Mouse (Mus musculus) right cerebral cortex, postnatal 25 days (tissue): ENCODE data around the gene Pcgf6.
"Not testable (repeated sequence)": the region's sequence is repeated elsewhere in the genome, so short reads cannot be mapped to it uniquely, and the experiment has no call there.

Source experiments
- DNase-seq: peaks from one replicate; pipeline ENCODE4 v3.0.0; 2022

Gene Pcgf6

DNA sequence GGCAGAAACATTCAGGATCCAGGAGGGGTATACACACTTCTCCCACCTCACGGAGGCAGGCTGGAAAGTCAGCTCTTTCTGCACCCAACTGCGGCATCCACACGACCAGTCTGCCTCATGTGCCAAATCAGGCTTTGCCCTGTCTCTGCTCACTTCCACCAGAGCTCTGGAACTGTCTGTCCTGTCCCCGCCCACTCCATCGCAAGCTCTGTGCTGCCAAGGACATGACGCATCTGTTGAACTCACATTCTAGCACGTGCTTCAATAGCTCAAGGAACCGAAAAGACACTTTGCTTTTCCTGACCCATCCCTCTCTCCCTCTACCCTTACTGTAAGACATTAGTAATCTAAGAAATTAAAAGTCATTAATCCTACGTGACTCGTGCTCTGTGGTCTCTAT lies 25.8 kb downstream of the Pcgf6 start:
- no peak for DNase-seq

DNA sequence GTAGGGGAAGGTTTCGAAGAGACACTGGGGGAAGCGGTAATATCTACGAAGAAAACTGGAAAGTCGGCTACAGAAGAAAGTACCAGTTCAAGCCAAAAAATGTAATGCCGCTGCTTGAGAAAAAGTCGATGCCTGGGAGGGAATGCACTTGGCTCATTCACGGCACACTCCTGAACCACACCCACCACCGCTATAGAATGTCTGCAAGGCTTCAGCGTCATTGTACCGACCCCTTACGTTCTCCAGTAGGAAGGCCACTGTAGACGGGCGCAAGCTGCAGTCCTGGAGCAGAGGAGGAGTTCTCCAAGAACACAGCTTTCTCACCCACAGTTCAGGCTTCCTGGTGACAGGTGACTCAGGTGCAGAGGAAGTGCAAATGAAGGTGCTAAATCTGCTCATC lies 27.2 kb downstream of the Pcgf6 start:
- DNase-seq = no peak

DNA sequence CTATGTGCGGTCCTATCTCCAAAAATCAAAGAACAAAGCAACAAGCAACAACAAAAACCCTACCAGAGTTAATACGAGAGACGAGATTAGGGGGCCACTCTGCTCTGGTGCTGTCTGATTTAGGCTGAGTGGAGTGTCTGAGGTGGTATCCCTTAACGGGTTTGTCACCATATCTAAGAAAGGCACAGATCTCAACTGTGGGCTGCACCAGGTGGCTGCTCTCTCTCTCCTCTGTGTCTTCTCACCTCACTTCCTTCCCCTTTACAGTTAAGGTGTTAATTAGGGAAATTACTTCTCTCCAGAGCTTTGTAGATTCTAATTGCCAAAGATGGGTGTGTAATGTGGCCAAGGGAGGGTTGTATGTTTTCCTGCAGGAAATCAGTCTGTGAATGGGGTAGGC lies 28.0 kb downstream of the Pcgf6 start:
- no peak for DNase-seq

DNA sequence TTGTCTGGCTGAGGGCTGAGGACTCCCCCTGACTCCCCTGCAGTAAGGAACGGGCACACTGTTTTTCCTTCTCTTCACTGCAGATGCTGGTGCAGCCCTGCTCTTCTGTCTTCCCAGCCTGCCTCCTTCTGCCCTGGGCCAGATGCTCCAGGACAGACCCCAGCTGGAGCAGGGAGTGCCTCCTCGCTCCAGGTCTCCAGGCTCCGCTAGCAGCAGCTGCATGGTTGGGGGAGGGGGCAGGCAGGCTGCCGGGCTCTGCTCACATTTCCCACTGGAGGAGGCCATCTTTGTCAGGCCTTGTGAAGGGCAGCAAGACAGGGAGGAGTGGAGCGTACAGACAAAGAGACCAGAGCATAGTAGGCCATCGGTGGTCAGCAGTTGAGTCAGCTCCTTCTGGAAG lies 31.4 kb downstream of the Pcgf6 start:
- DNase-seq = no peak

DNA sequence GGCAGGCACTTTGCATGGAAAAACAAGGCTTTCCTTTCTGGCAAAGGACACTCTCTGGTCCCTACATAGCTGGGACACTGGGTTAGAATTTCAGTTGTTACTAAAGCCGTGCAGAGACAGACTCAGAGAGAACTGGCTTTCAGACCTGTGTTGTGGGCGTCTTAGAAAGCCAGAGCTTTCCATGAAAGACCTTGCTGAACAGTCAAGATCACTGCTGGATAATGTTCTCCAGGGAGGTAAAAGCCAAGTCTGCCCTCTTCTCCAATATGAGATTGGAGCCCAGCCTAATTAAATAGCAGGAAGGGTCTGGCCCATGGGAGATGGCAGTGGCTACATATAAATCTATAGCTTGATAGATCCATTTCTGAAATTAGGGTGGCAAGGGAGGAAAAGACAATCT lies 32.4 kb downstream of the Pcgf6 start:
- no peak for DNase-seq

DNA sequence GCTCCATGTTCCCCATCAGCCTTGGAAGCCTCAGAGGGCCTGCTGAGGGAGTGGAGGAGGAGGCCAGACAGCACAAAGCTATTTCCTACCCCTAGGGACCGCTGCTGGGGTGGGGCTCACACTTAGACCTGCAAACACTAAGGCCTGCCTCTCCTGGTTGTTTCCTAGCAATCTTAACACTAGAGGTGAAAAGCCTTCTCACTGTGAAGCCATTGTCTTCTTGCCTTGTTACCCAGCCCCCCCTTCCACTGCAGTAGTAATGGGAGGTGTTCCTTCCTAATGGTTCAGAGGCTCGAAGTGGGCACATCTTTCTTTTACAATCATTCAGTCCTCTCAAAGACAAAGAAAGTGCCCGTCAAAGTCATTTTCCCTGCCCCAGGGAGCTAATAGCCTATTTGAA lies 32.9 kb downstream of the Pcgf6 start:
- no peak for DNase-seq

DNA sequence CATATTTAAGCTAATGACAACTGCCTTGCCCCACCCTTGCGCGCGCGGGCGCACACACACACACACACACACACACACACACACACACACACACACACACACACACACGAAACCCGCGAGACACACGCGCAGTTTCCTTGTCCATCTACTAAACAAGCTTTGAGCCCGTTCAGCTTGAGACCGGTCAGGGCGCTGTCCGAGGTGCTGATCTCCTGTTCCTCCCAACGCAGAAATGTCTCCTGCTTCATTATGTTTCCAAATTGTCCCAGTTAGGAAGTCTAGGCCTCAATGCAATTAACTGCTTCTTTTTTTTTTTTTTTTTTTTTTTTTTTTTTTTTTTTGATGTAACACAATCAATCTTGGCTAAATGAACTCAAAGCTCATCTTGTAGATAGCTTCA lies 34.2 kb downstream of the Pcgf6 start:
- no peak for DNase-seq

DNA sequence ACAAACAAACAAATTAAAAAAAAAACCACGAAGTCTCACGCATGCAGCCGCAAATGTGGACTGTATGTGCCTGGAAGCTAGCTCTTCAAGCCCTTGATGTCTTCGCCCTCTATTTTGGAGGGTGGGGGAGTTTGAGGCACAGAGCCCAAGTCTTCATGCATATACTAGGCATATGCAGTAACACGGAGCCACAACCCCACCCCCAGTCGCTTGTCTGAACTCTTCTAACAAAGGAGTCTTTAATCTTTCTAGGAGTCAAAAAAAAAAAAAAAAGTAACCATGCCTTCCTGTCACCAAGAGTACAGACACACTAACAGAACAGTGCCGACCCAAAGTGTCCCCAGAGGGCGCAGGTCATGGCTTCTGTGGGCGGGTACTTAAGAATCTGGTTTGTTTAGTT lies 34.7 kb downstream of the Pcgf6 start:
- DNase-seq = no peak

DNA sequence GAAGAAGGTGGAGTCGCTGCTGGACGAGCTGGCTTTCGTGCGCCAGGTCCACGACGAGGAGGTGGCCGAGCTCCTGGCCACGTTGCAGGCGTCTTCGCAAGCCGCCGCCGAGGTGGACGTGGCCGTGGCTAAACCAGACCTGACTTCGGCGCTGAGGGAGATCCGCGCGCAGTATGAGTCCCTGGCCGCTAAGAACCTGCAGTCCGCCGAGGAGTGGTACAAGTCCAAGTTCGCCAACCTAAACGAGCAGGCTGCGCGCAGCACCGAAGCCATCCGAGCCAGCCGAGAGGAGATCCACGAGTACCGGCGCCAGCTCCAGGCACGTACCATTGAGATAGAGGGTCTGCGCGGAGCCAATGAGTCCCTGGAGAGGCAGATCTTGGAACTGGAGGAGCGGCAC lies 35.3 kb downstream of the Pcgf6 start:
- DNase-seq = no peak

DNA sequence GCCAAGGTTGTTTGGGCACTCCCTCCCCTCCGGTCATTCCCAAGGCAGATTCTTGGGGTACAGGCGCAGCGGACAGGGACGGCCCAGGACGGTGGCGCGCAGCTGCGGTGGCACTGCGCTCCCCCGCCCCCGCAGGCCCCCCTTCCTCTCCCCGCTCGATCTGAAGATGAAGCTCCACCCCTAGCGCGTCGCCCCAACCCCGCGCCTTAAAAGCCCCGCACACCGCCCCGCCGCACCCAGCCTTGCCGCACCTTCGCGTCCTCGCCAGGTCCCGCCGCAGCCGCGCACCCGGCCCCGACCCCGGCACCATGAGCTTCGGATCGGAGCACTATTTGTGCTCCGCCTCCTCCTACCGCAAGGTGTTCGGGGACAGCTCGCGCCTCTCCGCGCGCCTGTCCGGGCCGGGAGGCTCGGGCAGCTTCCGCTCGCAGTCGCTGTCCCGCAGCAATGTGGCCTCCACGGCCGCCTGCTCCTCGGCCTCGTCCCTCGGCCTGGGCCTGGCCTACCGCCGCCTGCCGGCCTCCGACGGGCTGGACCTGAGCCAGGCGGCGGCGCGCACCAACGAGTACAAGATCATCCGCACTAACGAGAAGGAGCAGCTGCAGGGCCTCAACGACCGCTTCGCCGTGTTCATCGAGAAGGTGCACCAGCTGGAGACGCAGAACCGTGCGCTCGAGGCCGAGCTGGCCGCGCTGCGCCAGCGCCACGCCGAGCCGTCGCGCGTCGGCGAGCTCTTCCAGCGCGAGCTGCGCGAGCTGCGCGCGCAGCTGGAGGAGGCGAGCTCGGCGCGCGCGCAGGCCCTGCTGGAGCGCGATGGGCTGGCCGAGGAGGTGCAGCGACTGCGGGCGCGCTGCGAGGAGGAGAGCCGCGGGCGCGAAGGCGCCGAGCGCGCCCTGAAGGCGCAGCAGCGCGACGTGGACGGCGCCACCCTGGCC lies 36.0 kb downstream of the Pcgf6 start, which contains the start of the genes Ina and Nt5c2:
Gene Ina, plus strand, starts transcription at position 252 of the 935 bp plus-strand sequence.
Gene Nt5c2, minus strand, starts transcription at position 707 of the 935 bp plus-strand sequence.
- DNase-seq = peak; percentile 86

DNA sequence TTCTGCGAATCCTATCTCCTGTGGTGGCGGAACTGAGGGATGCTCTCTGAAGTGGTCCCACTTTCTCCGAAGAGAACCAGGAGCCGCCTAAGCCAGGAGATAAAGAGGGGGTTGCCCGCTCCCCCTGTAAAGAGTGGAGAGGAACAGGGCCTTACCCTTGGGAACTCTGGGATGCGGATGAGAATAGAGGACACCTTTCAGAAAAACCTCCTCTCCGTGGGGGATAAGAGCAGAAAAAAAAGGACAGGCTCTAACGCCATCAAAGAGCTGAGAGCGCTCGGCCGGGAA lies 36.6 kb downstream of the Pcgf6 start:
- no peak for DNase-seq

DNA sequence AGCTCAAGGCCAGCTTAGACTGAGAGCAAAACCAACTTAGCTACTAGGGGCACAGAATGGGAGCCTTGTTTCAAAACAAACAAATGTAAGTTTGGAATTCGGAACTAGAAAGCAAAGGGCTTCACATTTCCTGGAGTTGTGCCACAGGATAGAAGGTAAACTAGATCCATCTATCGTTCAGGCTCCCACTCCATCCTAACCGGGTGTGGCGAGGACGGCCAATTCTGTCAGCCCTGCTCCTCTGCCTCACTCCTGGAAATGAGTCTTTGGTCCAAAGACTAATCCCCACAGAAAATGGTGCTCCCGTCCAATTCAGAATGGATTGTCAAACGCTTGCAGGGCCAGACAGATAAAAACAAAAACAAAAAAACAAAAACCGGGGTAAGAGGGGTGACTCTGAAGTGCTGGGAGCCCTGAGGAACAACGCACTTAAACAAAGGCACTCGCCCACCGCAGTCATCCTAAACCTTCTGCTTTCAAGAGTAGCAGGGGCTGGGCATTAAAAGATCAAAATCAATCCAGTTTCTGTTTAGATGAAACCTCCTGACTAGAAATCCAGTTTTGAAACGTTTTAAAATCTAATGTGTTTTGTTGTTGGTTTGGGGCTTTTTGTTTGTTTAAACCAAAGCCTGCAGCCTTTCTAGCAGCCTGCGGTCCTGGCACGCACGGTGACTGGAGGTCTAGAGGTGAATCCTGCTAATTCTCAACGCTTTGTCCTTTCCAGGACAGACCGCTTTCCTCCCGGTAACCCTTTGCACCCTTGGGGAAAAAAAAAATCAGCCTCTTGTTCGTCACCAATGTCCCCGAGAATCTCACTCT lies 37.2 kb downstream of the Pcgf6 start:
- DNase-seq = no peak

DNA sequence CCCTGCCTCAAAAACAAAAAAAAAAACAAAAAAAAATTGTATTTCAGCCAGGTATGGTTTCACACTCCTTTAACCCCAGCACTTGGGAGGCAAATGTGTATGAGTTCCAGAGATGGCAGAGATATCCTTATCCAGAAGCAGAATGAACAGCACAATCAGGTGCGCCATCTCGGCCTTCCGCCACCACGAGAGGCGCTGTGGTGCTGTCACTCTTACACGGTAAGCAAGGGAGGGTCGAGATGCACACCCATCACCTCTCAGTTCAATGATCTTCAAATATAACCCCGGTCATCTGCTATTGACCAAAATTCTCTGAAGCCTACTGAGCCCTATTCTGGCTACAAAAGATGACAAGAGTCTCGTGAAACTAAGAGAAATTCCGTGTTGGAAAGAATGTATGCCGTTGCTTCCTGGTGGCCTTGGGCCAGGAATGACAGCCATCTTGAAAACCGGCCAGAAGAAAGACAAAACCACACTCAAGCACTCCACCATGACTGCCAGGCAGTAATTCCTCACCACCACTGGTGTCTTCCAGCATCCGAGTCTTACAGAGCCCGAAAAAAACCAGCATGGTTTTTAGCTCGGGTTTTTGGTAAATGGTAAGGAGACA lies 38.1 kb downstream of the Pcgf6 start:
- no peak for DNase-seq

DNA sequence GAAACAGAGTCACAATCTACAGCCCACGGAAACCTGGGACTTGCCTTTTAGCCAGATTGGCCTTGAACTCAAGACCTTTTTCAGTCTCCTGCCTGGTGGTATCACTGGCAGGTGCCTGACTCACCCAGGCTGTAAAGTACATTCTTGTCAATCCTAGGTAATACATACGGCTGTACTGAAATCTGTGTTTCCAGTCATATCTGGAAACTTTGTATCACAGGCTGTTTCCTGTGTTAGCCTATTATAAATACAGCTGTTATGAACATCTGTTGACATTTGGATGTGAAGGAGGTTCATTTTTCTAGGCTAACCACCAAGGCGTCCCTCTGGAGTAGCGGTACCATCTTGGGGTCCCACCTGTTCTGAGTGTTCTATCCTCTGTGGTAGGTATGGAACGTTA lies 40.8 kb downstream of the Pcgf6 start:
- no peak for DNase-seq

DNA sequence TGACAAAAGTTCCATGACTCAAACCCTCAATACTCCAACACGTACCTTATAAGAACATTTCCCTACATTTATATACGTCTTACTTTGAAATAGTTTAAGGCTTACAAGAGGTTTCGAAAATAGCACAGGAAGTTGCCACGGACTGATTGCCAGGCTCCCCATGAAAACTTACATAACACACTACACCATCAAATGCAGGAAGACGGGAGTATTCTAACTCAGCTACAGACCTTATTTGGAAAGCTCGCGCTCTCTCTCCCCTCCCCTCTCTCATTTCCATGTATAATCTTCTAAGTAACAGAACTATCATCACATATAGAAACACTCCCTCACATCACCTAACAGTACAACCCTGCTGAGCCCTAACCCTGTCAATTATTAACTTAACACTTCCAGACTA lies 41.3 kb downstream of the Pcgf6 start:
- DNase-seq = no peak

DNA sequence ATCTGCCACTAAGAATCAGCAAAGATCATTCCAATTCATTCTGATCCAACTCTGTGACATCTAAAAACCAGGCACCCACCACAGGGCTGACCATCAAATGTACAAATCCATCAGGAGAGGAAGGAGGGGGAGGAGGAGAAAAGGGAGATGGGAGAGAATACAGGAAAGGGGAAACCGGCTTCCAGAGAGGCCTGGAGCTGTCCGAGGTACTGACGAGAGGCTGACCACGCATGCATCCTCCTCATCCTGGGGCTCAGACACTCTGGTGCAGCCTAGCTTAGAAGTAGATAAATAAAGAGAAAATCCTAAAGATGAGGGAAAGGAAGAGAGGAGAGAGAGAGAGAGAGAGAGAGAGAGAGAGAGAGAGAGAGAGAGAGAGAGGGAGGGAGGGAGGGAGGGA lies 44.4 kb downstream of the Pcgf6 start:
- no peak for DNase-seq

DNA sequence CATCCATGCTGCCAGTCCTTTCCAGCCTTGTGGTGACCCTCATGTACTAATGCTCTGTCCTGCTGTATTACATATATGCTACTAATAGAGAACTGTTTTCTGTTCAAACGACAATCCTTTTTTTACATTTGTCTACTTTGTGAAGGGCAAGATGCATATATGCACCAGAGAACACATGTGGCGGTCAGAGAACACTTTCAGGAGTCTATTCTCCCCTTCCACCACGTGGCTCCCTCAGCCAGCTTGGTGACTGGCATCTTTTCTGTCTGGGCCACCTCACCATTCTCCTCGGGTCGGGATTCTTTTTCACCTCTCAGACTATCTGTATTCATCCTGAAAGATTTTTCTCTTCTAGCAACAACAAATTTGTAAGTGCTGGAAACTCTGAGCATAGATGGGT lies 44.8 kb downstream of the Pcgf6 start:
- DNase-seq = no peak

DNA sequence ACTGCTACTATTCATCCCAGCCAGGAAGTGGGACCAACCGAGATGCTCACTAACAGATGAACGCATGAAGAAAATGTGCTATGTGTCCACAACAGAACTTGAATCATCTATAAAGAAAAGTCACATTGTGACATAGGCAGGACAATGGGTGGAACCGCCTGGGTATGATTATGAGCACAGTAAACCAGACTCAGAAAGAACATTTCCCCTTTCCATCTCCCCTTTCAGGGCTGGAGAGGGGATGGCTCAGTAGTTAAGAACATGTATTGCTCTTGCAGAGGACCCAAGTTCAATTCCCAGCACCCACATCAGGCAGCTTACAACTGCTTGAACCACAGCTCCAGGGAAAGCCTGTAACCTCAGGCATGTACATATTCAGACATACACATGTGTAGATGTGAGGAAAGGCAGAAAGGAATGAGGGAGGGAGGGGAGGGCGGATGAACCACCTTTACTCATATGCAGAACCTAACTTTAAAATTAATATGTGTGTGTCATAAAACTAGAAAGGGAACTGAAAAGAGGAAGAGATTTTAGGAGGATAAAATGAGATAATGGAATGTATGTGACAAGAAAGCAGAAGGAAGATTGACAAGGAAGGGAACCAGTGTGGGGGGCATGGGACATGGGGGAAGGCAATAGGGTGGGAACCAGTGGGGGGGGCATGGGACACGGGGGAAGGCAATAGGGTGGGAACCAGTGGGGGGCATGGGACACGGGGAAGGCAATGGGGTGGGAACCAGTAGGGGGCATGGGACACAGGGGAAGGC lies 46.8 kb downstream of the Pcgf6 start:
- no peak for DNase-seq

DNA sequence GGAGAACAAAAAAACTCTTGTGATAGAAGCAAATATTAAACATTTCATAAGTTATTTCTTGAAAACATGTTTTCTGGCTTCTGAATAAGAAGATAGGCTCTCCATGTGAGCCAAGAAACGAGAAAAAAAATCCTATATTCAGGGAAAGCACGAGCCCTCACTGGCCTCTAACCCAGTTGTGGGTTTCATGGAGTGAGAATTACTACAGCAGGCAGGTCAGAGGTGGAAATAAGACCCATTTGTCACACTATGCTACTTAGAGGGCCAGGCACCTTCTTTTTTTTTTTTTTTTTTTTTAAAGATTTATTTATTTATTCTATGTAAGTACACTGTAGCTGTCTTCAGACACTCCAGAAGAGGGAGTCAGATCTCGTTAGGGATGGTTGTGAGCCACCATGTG lies 50.3 kb downstream of the Pcgf6 start:
- DNase-seq = not testable (repeated sequence)

DNA sequence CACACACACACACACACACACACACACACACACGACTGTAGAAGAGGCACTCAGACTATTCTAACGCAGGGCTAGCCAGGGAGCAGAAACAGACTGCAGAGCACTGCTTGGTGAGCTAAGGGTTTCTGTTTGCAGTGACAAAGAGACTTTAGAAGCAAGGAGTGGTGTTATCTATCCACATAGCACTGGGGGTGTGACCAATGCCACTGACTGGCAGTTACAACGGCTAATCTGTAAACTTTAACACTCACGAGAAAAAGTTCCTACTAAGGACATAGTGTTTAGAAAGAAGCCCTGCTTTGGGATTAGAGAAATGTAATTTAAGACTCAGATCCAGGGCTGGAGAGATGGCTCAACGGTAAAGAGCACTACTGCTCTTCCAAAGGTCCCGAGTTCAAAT lies 51.0 kb downstream of the Pcgf6 start:
- DNase-seq = no peak

DNA sequence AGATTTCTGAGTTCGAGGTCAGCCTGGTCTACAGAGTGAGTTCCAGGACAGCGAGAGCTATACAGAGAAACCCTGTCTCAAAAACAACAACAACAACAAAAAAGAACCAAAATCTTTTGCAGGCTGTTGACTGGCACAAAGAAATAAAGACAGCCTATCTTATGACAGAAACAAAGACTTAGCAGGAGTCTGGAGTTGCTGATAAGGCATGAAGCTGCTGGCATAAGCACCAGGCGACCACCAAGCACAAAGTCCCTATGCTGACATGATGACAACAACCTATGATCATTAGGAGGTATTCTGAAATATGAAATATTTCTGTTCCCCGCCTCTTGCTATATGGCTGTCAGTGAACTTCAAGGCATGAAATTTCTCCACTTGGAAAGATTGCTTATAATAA lies 51.8 kb downstream of the Pcgf6 start:
- no peak for DNase-seq

DNA sequence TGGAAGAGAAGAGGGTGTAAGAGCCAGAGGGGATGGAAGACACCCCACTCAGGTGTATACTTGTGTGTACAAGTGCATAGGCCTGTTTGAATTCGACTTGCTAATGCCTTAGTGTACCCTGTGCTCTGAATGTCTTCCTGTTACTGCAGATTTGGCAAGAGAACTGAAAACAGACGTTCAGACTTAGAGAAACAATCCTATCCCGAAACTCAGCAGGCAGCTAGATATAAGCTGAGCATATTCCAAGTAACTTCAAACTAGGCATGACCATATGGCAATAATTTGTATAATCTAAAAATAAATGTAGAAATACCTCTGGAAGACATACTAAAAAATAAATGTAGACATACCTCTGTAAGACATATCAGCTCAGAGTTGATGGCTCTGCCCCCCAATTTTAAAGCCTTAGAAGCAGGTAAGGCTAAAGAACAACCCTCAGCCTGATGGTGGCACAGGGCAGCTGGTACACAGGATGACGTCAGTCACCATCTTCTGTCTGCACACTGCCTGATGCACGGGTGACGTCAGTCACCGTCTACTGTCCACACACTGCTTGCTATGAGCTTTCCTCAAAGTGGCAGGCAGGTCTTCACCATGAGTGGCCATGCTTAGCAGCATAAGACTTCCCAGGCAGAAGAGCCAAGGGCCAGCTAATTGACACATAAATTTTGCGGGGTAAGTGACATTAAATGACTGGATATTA lies 52.4 kb downstream of the Pcgf6 start:
- DNase-seq = no peak
